Mouse (Mus musculus): Measurements from ENCODE around the gene Coq3. TPM values are rescaled to one million over a fixed set of nuclear protein-coding genes. Genes with fewer than 3 reads are reported as not detected.
A peak's percentile ranks its signal among the peaks of the same experiment; 100 is the strongest.

Gene Coq3
- 10 to 100 TPM; 12.0 to 15.2 TPM for total RNA-seq (2021)
- long read RNA-seq, experiment 1, transcript Coq3-201 (7 exons, 2,651 nt): major isoform, 22 of 31 reads
- long read RNA-seq, experiment 1, partial matches to known transcripts: 3 of 31 reads
- long read RNA-seq, experiment 1, other reads (novel, unspliced or antisense): 6 of 31 reads
- long read RNA-seq, experiment 2, transcript Coq3-201 (7 exons, 2,651 nt): major isoform, 21 of 37 reads
- long read RNA-seq, experiment 2, partial matches to known transcripts: 8 of 37 reads
- long read RNA-seq, experiment 2, other reads (novel, unspliced or antisense): 8 of 37 reads

GRCm38 (mm10) chr4:21879565-21880220, at the start of gene Coq3:
Gene Coq3, plus strand, starts transcription at chr4:21879673.
- DNase-seq (ENCODE audit: low spot score in 2 of 2): peak; percentile 78 to 89

- DNase-seq (ENCODE audit: low spot score in 2 of 2): no peak
Observed at GRCm38 (mm10) chr4:21832844-21833243, 46.6 kb upstream of the Coq3 start.

GRCm38 (mm10) chr4:21847481-21848286, 31.8 kb upstream of the Coq3 start, which contains the start of gene Pnisr:
Gene Pnisr, plus strand, starts transcription at chr4:21847583.
- DNase-seq (ENCODE audit: low spot score in 2 of 2): peak; percentile 95 to 97

- peak; percentile 89 to 91 for DNase-seq (ENCODE audit: low spot score in 2 of 2)
Observed at GRCm38 (mm10) chr4:21848287-21848630, 31.2 kb upstream of the Coq3 start.

- DNase-seq (ENCODE audit: low spot score in 2 of 2): no peak
Observed at GRCm38 (mm10) chr4:21857481-21857880, 22.0 kb upstream of the Coq3 start.

GRCm38 (mm10) chr4:21865226-21865625, 14.2 kb upstream of the Coq3 start:
- no peak for DNase-seq (ENCODE audit: low spot score in 2 of 2)

GRCm38 (mm10) chr4:21878776-21879175, 697 bp upstream of the Coq3 start:
- no peak for DNase-seq (ENCODE audit: low spot score in 2 of 2)

- no peak for DNase-seq (ENCODE audit: low spot score in 2 of 2)
Observed at GRCm38 (mm10) chr4:21882806-21883205, 3.3 kb downstream of the Coq3 start.

GRCm38 (mm10) chr4:21885831-21886230, 6.4 kb downstream of the Coq3 start:
- DNase-seq (ENCODE audit: low spot score in 2 of 2): no peak

- peak; percentile 55 to 67 for DNase-seq (ENCODE audit: low spot score in 2 of 2)
Observed at GRCm38 (mm10) chr4:21930971-21931771, 51.7 kb downstream of the Coq3 start, which contains the start of gene Faxc. Gene Faxc, plus strand, starts transcription at chr4:21931329.

GRCm38 (mm10) chr4:21931772-21932630, 52.5 kb downstream of the Coq3 start:
- no peak for DNase-seq (ENCODE audit: low spot score in 2 of 2)

- DNase-seq (ENCODE audit: low spot score in 2 of 2): no peak
Observed at GRCm38 (mm10) chr4:21935378-21935777, 55.9 kb downstream of the Coq3 start.

- no peak for DNase-seq (ENCODE audit: low spot score in 2 of 2)
Observed at GRCm38 (mm10) chr4:21936424-21936823, 57.0 kb downstream of the Coq3 start.

- no peak for DNase-seq (ENCODE audit: low spot score in 2 of 2)
Observed at GRCm38 (mm10) chr4:21937890-21938289, 58.4 kb downstream of the Coq3 start.

- DNase-seq (ENCODE audit: low spot score in 2 of 2): no peak
Observed at GRCm38 (mm10) chr4:21944672-21945071, 65.2 kb downstream of the Coq3 start.

GRCm38 (mm10) chr4:21951444-21951843, 72.0 kb downstream of the Coq3 start:
- peak; percentile 56 to 61 for DNase-seq (ENCODE audit: low spot score in 2 of 2)

GRCm38 (mm10) chr4:21952255-21952654, 72.8 kb downstream of the Coq3 start:
- DNase-seq (ENCODE audit: low spot score in 2 of 2): peak; percentile 36 to 37

- DNase-seq (ENCODE audit: low spot score in 2 of 2): peak in 1 of 2 experiments; percentile 21
Observed at GRCm38 (mm10) chr4:21957570-21958321, 78.3 kb downstream of the Coq3 start.
